Mouse (Mus musculus) embryonic facial prominence, embryonic 11.5 days (tissue): Measurements from ENCODE around the gene Fsd2. TPM values are rescaled to one million over a fixed set of nuclear protein-coding genes. Genes with fewer than 3 reads are reported as not detected.
A peak's percentile ranks its signal among the peaks of the same experiment; 100 is the strongest.

Experiments
- ATAC-seq: fragments of 200-750 bp; cut with Nextera tagmentation; replicated peaks from 2 replicates; pipeline ENCODE4 v1.8.0; 2017; ENCODE audit warnings: low read depth; ENCODE audit not compliant: insufficient number of reproducible peaks, low FRiP score, low TSS enrichment
- DNase-seq: peaks from one replicate; pipeline ENCODE4 v3.0.0-alpha.2; 2015; ENCODE audit warnings: low spot score
- H3K27ac ChIP-seq: fragments of 300-500 bp; sonication (generic); replicated peaks from 2 replicates; pipeline ENCODE4 v1.5.1; 2014; ENCODE audit warnings: mild to moderate bottlenecking, low read depth, low read length, control low read depth
- H3K27me3 ChIP-seq: fragments of 300-500 bp; sonication (generic); 2 replicates; pipeline ENCODE4 v1.6.1; 2014; ENCODE audit warnings: mild to moderate bottlenecking, low read length, moderate library complexity, mixed read lengths; ENCODE audit not compliant: control insufficient read depth, insufficient read depth
- H3K36me3 ChIP-seq: fragments of 300-500 bp; sonication (generic); replicated peaks from 2 replicates; pipeline ENCODE4 v1.6.1; 2014; ENCODE audit warnings: low read depth, mild to moderate bottlenecking, low read length, moderate library complexity, mixed read lengths; ENCODE audit not compliant: control insufficient read depth, insufficient read depth
- H3K4me1 ChIP-seq: fragments of 300-500 bp; sonication (generic); 2 replicates; pipeline ENCODE4 v1.6.1; 2014; ENCODE audit warnings: low read length, mixed read lengths; ENCODE audit not compliant: control insufficient read depth, insufficient read depth
- H3K4me2 ChIP-seq: fragments of 300-500 bp; sonication (generic); 2 replicates; pipeline ENCODE4 v1.6.1; 2014; ENCODE audit warnings: low read depth, mild to moderate bottlenecking, control low read depth, low read length, moderate library complexity
- H3K4me3 ChIP-seq: fragments of 300-500 bp; sonication (generic); 2 replicates; pipeline ENCODE4 v1.5.1; 2014; ENCODE audit warnings: low read depth, low read length, control low read depth
- H3K9ac ChIP-seq: fragments of 300-500 bp; sonication (generic); replicated peaks from 2 replicates; pipeline ENCODE4 v1.6.1; 2014; ENCODE audit warnings: mild to moderate bottlenecking, control low read depth, low read length
- H3K9me3 ChIP-seq: fragments of 300-500 bp; sonication (generic); replicated peaks from 2 replicates; pipeline ENCODE4 v1.6.1; 2016; ENCODE audit warnings: mild to moderate bottlenecking, low read length, inconsistent platforms, mixed read lengths; ENCODE audit not compliant: control insufficient read depth
- WGBS: fragments of 180-500 bp; shearing (Covaris S2); extraction: QIAGEN DNeasy Blood & Tissue Kit; methylation state at CpG from one replicate; pipeline ENCODE4 v1.1.7; 2014; 5-methylcytosine and 5-hydroxymethylcytosine counted together
- polyA plus RNA-seq: library from polyadenylated mRNA; unstranded; fragments of >200 nt; fragmentation: Nextera tagmentation; extraction: Ambion mirVana; gene quantifications from 2 replicates; pipeline ENCODE4 v1.2.1, GENCODE M21; 2014

Gene Fsd2
- polyA plus RNA-seq, 1 experiment from 2014 or later: 0.35 TPM

- ATAC-seq (no peak), DNase-seq (no peak)
- Histone ChIP-seq H3K4me1 (no peaks in the 10 kb centered on the region), H3K27ac (no peak overlapping the region), H3K9ac (no peak overlapping the region), H3K36me3 (peaks cover 10% of the 10 kb centered on the region), H3K4me2 (no peak overlapping the region), H3K9me3 (no peaks in the 10 kb centered on the region), H3K4me3 (no peak overlapping the region), H3K27me3 (no peaks in the 10 kb centered on the region)
- 92% methylated on average over 4 of the region's 4 CpGs for WGBS
Observed at GRCm38 (mm10) chr7:81536478-81536877, 30.3 kb downstream of the Fsd2 start.

- Histone ChIP-seq H3K4me2 (no peak overlapping the region), H3K9me3 (no peaks in the 10 kb centered on the region), H3K27ac (no peak overlapping the region), H3K4me1 (no peaks in the 10 kb centered on the region), H3K27me3 (no peaks in the 10 kb centered on the region), H3K36me3 (peaks cover 10% of the 10 kb centered on the region), H3K4me3 (no peak overlapping the region), H3K9ac (no peak overlapping the region)
- no peak for ATAC-seq
- no peak for DNase-seq
- WGBS: 86% methylated on average over 1 of the region's 1 CpGs
Observed at GRCm38 (mm10) chr7:81531462-81531861, 35.3 kb downstream of the Fsd2 start.

GRCm38 (mm10) chr7:81528918-81529317, 37.8 kb downstream of the Fsd2 start:
- no peak overlapping the region for H3K4me2 ChIP-seq
- WGBS: 92% methylated on average over 8 of the region's 8 CpGs
- ATAC-seq: no peak
- no peaks in the 10 kb centered on the region for H3K4me1 ChIP-seq
- H3K9me3 ChIP-seq: no peaks in the 10 kb centered on the region
- H3K27me3 ChIP-seq: no peaks in the 10 kb centered on the region
- H3K36me3 ChIP-seq: peaks cover 5% of the 10 kb centered on the region
- H3K27ac ChIP-seq: no peak overlapping the region
- DNase-seq: no peak
- no peak overlapping the region for H3K4me3 ChIP-seq
- H3K9ac ChIP-seq: no peak overlapping the region

GRCm38 (mm10) chr7:81523663-81524017, 43.1 kb downstream of the Fsd2 start:
- Histone ChIP-seq H3K36me3 (no peaks in the 10 kb centered on the region; the same call in 1 of the 2 replicates), H3K9me3 (no peaks in the 10 kb centered on the region), H3K4me3 (peak overlapping the region; percentile 69), H3K27ac (peak overlapping the region; percentile 85; the same call in 1 of the 2 replicates), H3K9ac (peak overlapping the region; percentile 88), H3K4me1 (no peaks in the 10 kb centered on the region), H3K4me2 (peak overlapping the region; percentile 79), H3K27me3 (no peaks in the 10 kb centered on the region)
- WGBS: 13% methylated on average over 13 of the region's 13 CpGs
- ATAC-seq (0 out of 2 replicates have a peak, but pooled peaks have one; percentile 14), DNase-seq (no peak)

GRCm38 (mm10) chr7:81523008-81523662, 43.6 kb downstream of the Fsd2 start:
- peak; percentile 95 for ATAC-seq
- H3K36me3 ChIP-seq: no peaks in the 10 kb centered on the region; the same call in 1 of the 2 replicates
- H3K4me1 ChIP-seq: no peaks in the 10 kb centered on the region
- peak overlapping the region; percentile 79 for H3K4me2 ChIP-seq
- H3K27ac ChIP-seq: peak overlapping the region; percentile 85
- no peaks in the 10 kb centered on the region for H3K27me3 ChIP-seq
- peak overlapping the region; percentile 88 for H3K9ac ChIP-seq
- WGBS: under 1% methylated on average over 31 of the region's 31 CpGs
- peak overlapping the region; percentile 69 for H3K4me3 ChIP-seq
- DNase-seq: peak; percentile 98
- H3K9me3 ChIP-seq: no peaks in the 10 kb centered on the region

GRCm38 (mm10) chr7:81516154-81517030, 50.4 kb downstream of the Fsd2 start:
- Histone ChIP-seq H3K4me1 (no peaks in the 10 kb centered on the region), H3K9me3 (no peaks in the 10 kb centered on the region), H3K27ac (no peak overlapping the region), H3K27me3 (no peaks in the 10 kb centered on the region), H3K36me3 (no peaks in the 10 kb centered on the region), H3K4me3 (no peak overlapping the region), H3K4me2 (no peak overlapping the region), H3K9ac (no peak overlapping the region)
- 72% methylated on average over 6 of the region's 6 CpGs for WGBS
- ATAC-seq (no peak), DNase-seq (no peak)

GRCm38 (mm10) chr7:81514906-81515590, 51.7 kb downstream of the Fsd2 start:
- Histone ChIP-seq H3K36me3 (no peaks in the 10 kb centered on the region), H3K4me1 (no peaks in the 10 kb centered on the region)
- 60% methylated on average over 13 of the region's 13 CpGs for WGBS

More at GRCm38 (mm10) chr7:81514906-81515590, 51.7 kb downstream of the Fsd2 start:
- no peaks in the 10 kb centered on the region for H3K27me3 ChIP-seq
- H3K4me2 ChIP-seq: no peak overlapping the region
- DNase-seq (no peak), ATAC-seq (no peak)
- H3K27ac ChIP-seq: no peak overlapping the region
- no peaks in the 10 kb centered on the region for H3K9me3 ChIP-seq
- no peak overlapping the region for H3K4me3 ChIP-seq
- H3K9ac ChIP-seq: no peak overlapping the region
